ENCODE assay signal across 25 mouse cellular contexts in the genomic region with DNA sequence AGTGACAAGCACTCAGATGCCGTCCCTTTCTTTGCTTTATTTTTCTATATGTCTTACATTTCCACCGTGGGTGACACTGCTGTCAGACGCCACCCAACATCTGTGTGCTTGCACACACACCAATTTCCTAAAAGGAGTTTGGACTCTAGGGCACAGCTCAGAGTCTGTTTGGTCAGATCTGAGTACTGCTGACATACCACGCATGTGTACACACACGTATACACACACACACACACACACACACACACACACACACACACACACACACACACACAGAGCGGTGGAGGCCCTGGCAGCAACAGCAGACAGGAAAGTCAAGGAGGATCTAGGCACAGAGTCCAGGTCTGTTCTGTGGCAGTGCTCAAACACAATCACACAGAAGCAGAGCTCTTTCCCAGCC.
A peak's percentile ranks its signal among the peaks of the same experiment; 100 is the strongest.
DNase-seq lines count a peak whose midpoint lies in the region; ATAC-seq and TF ChIP-seq lines count a peak whose summit lies in the region.
"Had no signal": no experiment of that assay in that cellular context is flagged by ENCODE, and none has a peak within 500 bp of the region (broad histone marks: within the 10 kb centered on the region; RNA-seq: fewer than 3 reads in every experiment).

No protein-coding gene starts in this region.

- no peak for TF ChIP-seq CTCF in liver, embryonic 14.5 days (IDR thresholded peaks at IDR 0.05; ENCODE audit: low read depth)
- no peak for TF ChIP-seq CTCF in liver, postnatal 0 days (IDR thresholded peaks at IDR 0.05; ENCODE audit: low read depth)
- no peak for TF ChIP-seq CTCF in kidney, adult 2 months (conservative IDR thresholded peaks at IDR 0.05; ENCODE audit: insufficient read depth, insufficient read length, low read depth, low read length)

- no peaks in the 10 kb centered on the region for H3K9me3 ChIP-seq in midbrain, embryonic 11.5 days (ENCODE audit: control insufficient read depth, low read length)
- H3K9me3 ChIP-seq in midbrain, embryonic 10.5 days (replicated peaks): peaks cover 7% of the 10 kb centered on the region; the same call in 1 of the 2 replicates
- no peaks in the 10 kb centered on the region for H3K9me3 ChIP-seq in liver, embryonic 14.5 days (ENCODE audit: control insufficient read depth, low read length)
- no peaks in the 10 kb centered on the region for H3K9me3 ChIP-seq in liver, postnatal 0 days (ENCODE audit: low read length)
- H3K9me3 ChIP-seq: embryonic facial prominence, embryonic 12.5 days; embryonic facial prominence, embryonic 15.5 days; heart, embryonic 15.5 days; hindbrain, embryonic 10.5 days; hindbrain, embryonic 13.5 days had no signal

- ATAC-seq in midbrain, embryonic 11.5 days (ENCODE audit: low FRiP score): no peak
- peak; percentile 28; the same call in 1 of the 2 replicates for ATAC-seq in liver, embryonic 14.5 days (ENCODE audit: insufficient read depth)
- peak; percentile 98 for ATAC-seq in liver, postnatal 0 days
- ATAC-seq: CD4-positive, CD25-positive, alpha-beta regulatory T cell, adult 4 months; forebrain, embryonic 14.5 days; forebrain, postnatal 0 days had no signal

- TF ChIP-seq EP300 in liver, embryonic 14.5 days (IDR thresholded peaks at IDR 0.05; ENCODE audit: low read depth): no peak
- TF ChIP-seq EP300 in liver, postnatal 0 days (IDR thresholded peaks at IDR 0.05; ENCODE audit: low read depth): no peak

- no peak overlapping the region for H3K27ac ChIP-seq in midbrain, embryonic 11.5 days (ENCODE audit: low read depth, low read length)
- H3K27ac ChIP-seq in midbrain, embryonic 10.5 days (replicated peaks): no peak overlapping the region
- no peak overlapping the region for H3K27ac ChIP-seq in liver, embryonic 14.5 days
- H3K27ac ChIP-seq in liver, postnatal 0 days (ENCODE audit: low read depth): peak overlapping the region; percentile 62
- H3K27ac ChIP-seq in kidney, adult 2 months (ENCODE audit: insufficient read depth, low read depth, low read length): no peak overlapping the region
- H3K27ac ChIP-seq: embryonic facial prominence, embryonic 12.5 days; embryonic facial prominence, embryonic 15.5 days; heart, embryonic 15.5 days; hindbrain, embryonic 10.5 days; hindbrain, embryonic 13.5 days had no signal

- no peak overlapping the region for H3K4me2 ChIP-seq in midbrain, embryonic 11.5 days
- H3K4me2 ChIP-seq in liver, embryonic 14.5 days (ENCODE audit: low read depth): no peak overlapping the region
- no peak overlapping the region for H3K4me2 ChIP-seq in liver, postnatal 0 days (ENCODE audit: low read depth, low read length)
- H3K4me2 ChIP-seq: embryonic facial prominence, embryonic 12.5 days; embryonic facial prominence, embryonic 15.5 days; heart, embryonic 12.5 days; heart, embryonic 15.5 days; hindbrain, embryonic 13.5 days had no signal

- TF ChIP-seq POLR2A in kidney, adult 2 months (IDR thresholded peaks at IDR 0.05; ENCODE audit: low read depth, low read length): no peak

- H3K4me3 ChIP-seq in midbrain, embryonic 11.5 days (ENCODE audit: low read depth, low read length): no peak overlapping the region
- no peak overlapping the region for H3K4me3 ChIP-seq in midbrain, embryonic 10.5 days
- no peak overlapping the region for H3K4me3 ChIP-seq in liver, embryonic 14.5 days (ENCODE audit: insufficient read depth in 1 of 2, low read depth in 2 of 2, low read length in 2 of 2)
- H3K4me3 ChIP-seq in liver, postnatal 0 days (ENCODE audit: low read depth, low read length): no peak overlapping the region
- H3K4me3 ChIP-seq in kidney, adult 2 months (ENCODE audit: insufficient read depth, low read depth, low read length): no peak overlapping the region
- H3K4me3 ChIP-seq: embryonic facial prominence, embryonic 12.5 days; embryonic facial prominence, embryonic 15.5 days; heart, embryonic 12.5 days; heart, embryonic 15.5 days; hindbrain, embryonic 10.5 days; hindbrain, embryonic 13.5 days had no signal

- no peak overlapping the region for H3K9ac ChIP-seq in midbrain, embryonic 11.5 days (ENCODE audit: low read length)
- no peak overlapping the region for H3K9ac ChIP-seq in liver, embryonic 14.5 days (replicated peaks)
- H3K9ac ChIP-seq in liver, postnatal 0 days (replicated peaks): no peak overlapping the region
- H3K9ac ChIP-seq: embryonic facial prominence, embryonic 12.5 days; embryonic facial prominence, embryonic 15.5 days; forebrain, postnatal 0 days; heart, embryonic 12.5 days; heart, embryonic 15.5 days; hindbrain, embryonic 13.5 days had no signal

- WGBS in midbrain, embryonic 11.5 days: 93% methylated on average over 6 of the region's 6 CpGs
- 93% methylated on average over 6 of the region's 6 CpGs for WGBS in midbrain, embryonic 10.5 days
- WGBS in liver, embryonic 14.5 days (ENCODE audit: insufficient replicate concordance): 65% methylated on average over 6 of the region's 6 CpGs
- WGBS in liver, postnatal 0 days (ENCODE audit: insufficient replicate concordance): 55% methylated on average over 6 of the region's 6 CpGs
- WGBS in kidney, adult 2 months: 75% methylated on average over 6 of the region's 6 CpGs

- no peaks in the 10 kb centered on the region for H3K36me3 ChIP-seq in midbrain, embryonic 11.5 days (ENCODE audit: control insufficient read depth, insufficient read depth, low read length)
- peaks cover 12% of the 10 kb centered on the region for H3K36me3 ChIP-seq in midbrain, embryonic 10.5 days
- no peaks in the 10 kb centered on the region for H3K36me3 ChIP-seq in liver, embryonic 14.5 days (replicated peaks; ENCODE audit: control insufficient read depth, insufficient read depth, low read depth)
- H3K36me3 ChIP-seq in liver, postnatal 0 days (replicated peaks; ENCODE audit: insufficient read depth, low read length): no peaks in the 10 kb centered on the region
- H3K36me3 ChIP-seq in kidney, adult 2 months (ENCODE audit: control insufficient read depth, insufficient read depth, low read length): no peaks in the 10 kb centered on the region
- H3K36me3 ChIP-seq: embryonic facial prominence, embryonic 12.5 days; embryonic facial prominence, embryonic 15.5 days; heart, embryonic 12.5 days; heart, embryonic 15.5 days; hindbrain, embryonic 13.5 days had no signal

- no peaks in the 10 kb centered on the region; the same call in 1 of the 2 replicates for H3K4me1 ChIP-seq in midbrain, embryonic 11.5 days (ENCODE audit: control insufficient read depth, insufficient read depth, low read length)
- H3K4me1 ChIP-seq in midbrain, embryonic 10.5 days: peaks cover 5% of the 10 kb centered on the region
- no peaks in the 10 kb centered on the region for H3K4me1 ChIP-seq in liver, embryonic 14.5 days (replicated peaks; ENCODE audit: control insufficient read depth in 2 of 2, insufficient read depth in 2 of 2, low read length in 1 of 2)
- H3K4me1 ChIP-seq in liver, postnatal 0 days (ENCODE audit: insufficient read depth): 0 out of 2 replicates have a peak, but pooled peaks cover 2% of the 10 kb centered on the region
- H3K4me1 ChIP-seq in kidney, adult 2 months (ENCODE audit: control insufficient read depth, insufficient read depth, low read length): no peaks in the 10 kb centered on the region

- H3K27me3 ChIP-seq in midbrain, embryonic 11.5 days (ENCODE audit: control insufficient read depth, insufficient read depth, low read length): no peaks in the 10 kb centered on the region
- no peaks in the 10 kb centered on the region for H3K27me3 ChIP-seq in midbrain, embryonic 10.5 days (ENCODE audit: low read depth, poor library complexity, severe bottlenecking)
- no peaks in the 10 kb centered on the region for H3K27me3 ChIP-seq in liver, embryonic 14.5 days (ENCODE audit: control insufficient read depth, insufficient read depth, low read length)
- H3K27me3 ChIP-seq in liver, postnatal 0 days (ENCODE audit: insufficient read depth, low read length): no peaks in the 10 kb centered on the region
- no peaks in the 10 kb centered on the region for H3K27me3 ChIP-seq in kidney, adult 2 months (replicated peaks; ENCODE audit: control insufficient read depth, insufficient read depth, low read length)
- H3K27me3 ChIP-seq: embryonic facial prominence, embryonic 12.5 days; embryonic facial prominence, embryonic 15.5 days; heart, embryonic 12.5 days; heart, embryonic 15.5 days; hindbrain, embryonic 13.5 days had no signal

- DNase-seq in midbrain, embryonic 11.5 days (ENCODE audit: low spot score, missing footprints): peak; percentile 10
- no peak for DNase-seq in midbrain, embryonic 10.5 days (ENCODE audit: low spot score)
- DNase-seq in liver, embryonic 14.5 days (ENCODE audit: low read depth in 3 of 3, low spot score in 3 of 3): no peak
- peak; percentile 51 for DNase-seq in liver, postnatal 0 days
- no peak for DNase-seq in kidney, adult 2 months
- DNase-seq in left cerebral cortex, adult 11 months (ENCODE audit: low spot score): no peak
- DNase-seq: adrenal gland, adult 2 months; adrenal gland, postnatal 14 days; cerebellum, adult 11 months; cerebellum, adult 2 months; cerebellum, adult 9-11 months; cerebellum, postnatal 25 days; forebrain, postnatal 0 days; gastrocnemius, postnatal 25 days; heart, adult 18-20 months; heart, postnatal 10 days; heart, postnatal 36 days had no signal

Comparison
In these comparisons a context has a peak if more than half of its experiments do, and no peak if none do; other contexts are left out.
1. DNase-seq: peak in midbrain, embryonic 11.5 days (single experiment) and liver, postnatal 0 days (single experiment); none in midbrain, embryonic 10.5 days (single experiment), liver, embryonic 14.5 days (0 of 3), kidney, adult 2 months (single experiment) and left cerebral cortex, adult 11 months (single experiment).